Mouse (Mus musculus) forebrain, embryonic 11.5 days (tissue): Measurements from ENCODE around the gene Fasn. TPM values are rescaled to one million over a fixed set of nuclear protein-coding genes. Genes with fewer than 3 reads are reported as not detected.
A peak's percentile ranks its signal among the peaks of the same experiment; 100 is the strongest.

Experiments
- ATAC-seq: fragments of 200-750 bp; cut with Nextera tagmentation; replicated peaks from 2 replicates; pipeline ENCODE4 v1.8.0; 2017; ENCODE audit warnings: moderate TSS enrichment; ENCODE audit not compliant: low FRiP score
- DNase-seq: peaks from one replicate; pipeline ENCODE4 v3.0.0-alpha.2; 2017; ENCODE audit warnings: low spot score
- H3K27ac ChIP-seq: fragments of 300-500 bp; sonication (generic); 2 replicates; pipeline ENCODE4 v1.5.1; 2014; ENCODE audit warnings: low read depth, low read length
- H3K27me3 ChIP-seq: fragments of 300-500 bp; sonication (generic); 2 replicates; pipeline ENCODE4 v1.6.1; 2014; ENCODE audit warnings: mild to moderate bottlenecking, low read length, mixed read lengths; ENCODE audit not compliant: control insufficient read depth, insufficient read depth
- H3K36me3 ChIP-seq: fragments of 300-500 bp; sonication (generic); 2 replicates; pipeline ENCODE4 v1.6.1; 2014; ENCODE audit warnings: mild to moderate bottlenecking, low read length, moderate library complexity, mixed read lengths; ENCODE audit not compliant: control insufficient read depth, insufficient read depth
- H3K4me1 ChIP-seq: fragments of 300-500 bp; sonication (generic); replicated peaks from 2 replicates; pipeline ENCODE4 v1.6.1; 2014; ENCODE audit warnings: low read length, mixed read lengths; ENCODE audit not compliant: control insufficient read depth, insufficient read depth
- H3K4me2 ChIP-seq: fragments of 300-500 bp; sonication (generic); 2 replicates; pipeline ENCODE4 v1.6.1; 2014; ENCODE audit warnings: low read depth, mild to moderate bottlenecking, low read length, moderate library complexity, mixed read lengths; ENCODE audit not compliant: severe bottlenecking
- H3K4me3 ChIP-seq: fragments of 300-500 bp; sonication (generic); 2 replicates; pipeline ENCODE4 v1.5.1; 2014; ENCODE audit warnings: low read depth, low read length
- H3K9ac ChIP-seq: fragments of 300-500 bp; sonication (generic); 2 replicates; pipeline ENCODE4 v1.6.1; 2014; ENCODE audit warnings: low read length
- H3K9me3 ChIP-seq: fragments of 300-500 bp; sonication (generic); 2 replicates; pipeline ENCODE4 v1.6.1; 2016; ENCODE audit warnings: low read length, mixed read lengths; ENCODE audit not compliant: control insufficient read depth
- WGBS: fragments of 180-500 bp; shearing (Covaris S2); extraction: QIAGEN DNeasy Blood & Tissue Kit; methylation state at CpG from one replicate; pipeline ENCODE4 v1.1.7; 2014; 5-methylcytosine and 5-hydroxymethylcytosine counted together
- polyA plus RNA-seq: library from polyadenylated mRNA; unstranded; fragments of >200 nt; fragmentation: Nextera tagmentation; extraction: Ambion mirVana; gene quantifications from 2 replicates; pipeline ENCODE4 v1.2.1, GENCODE M21; 2014

Gene Fasn
- polyA plus RNA-seq, 1 experiment from 2014 or later, result 140 TPM

DNA sequence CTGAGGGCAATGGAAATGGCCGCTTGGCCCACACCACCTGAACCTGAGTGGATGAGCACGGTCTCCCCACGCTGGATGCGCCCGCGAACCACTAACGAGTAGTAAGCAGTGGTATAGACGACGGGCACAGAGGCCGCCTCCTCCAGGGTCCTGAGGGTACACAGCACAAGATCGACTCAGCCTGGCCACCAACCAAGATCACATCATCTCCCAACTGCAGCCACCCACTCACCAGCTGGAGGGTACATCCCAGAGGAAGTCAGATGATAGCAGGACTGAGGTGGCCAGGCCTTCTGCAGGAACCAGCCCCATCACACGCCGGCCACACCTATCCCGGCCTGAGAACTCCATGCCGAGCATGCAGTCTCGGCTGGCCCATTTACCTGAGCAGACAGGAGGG, 12.3 kb downstream of the Fasn start:
- peaks cover 88% of the 10 kb centered on the region for H3K36me3 ChIP-seq

DNA sequence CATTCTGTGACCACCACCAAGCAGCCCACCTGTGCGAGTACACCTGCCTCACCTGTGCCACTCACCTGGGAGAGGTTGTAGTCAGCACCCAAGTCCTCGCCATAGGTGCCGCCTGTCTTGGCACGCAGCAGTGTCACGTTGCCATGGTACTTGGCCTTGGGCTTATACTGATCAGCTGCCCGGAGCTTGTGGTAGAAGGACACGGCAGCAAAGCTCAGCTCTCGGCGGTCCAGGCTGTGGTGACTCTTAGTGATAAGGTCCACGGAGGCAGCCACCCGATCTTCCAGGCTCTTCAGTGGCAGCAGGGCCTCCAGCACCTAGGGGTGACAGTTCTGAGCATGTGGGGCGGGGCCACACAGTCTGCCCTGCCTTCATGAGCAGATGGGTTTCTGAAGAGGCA, 16.3 kb downstream of the Fasn start:
- H3K4me2 ChIP-seq, result no peak overlapping the region
- no peak overlapping the region for H3K4me3 ChIP-seq
- H3K27me3 ChIP-seq, result no peaks in the 10 kb centered on the region
- H3K9me3 ChIP-seq, result no peaks in the 10 kb centered on the region
- no peak overlapping the region for H3K9ac ChIP-seq
- H3K27ac ChIP-seq, result no peak overlapping the region
- ATAC-seq (no peak), DNase-seq (no peak)
- WGBS, result 93% methylated on average over 12 of the region's 12 CpGs
- peaks cover 55% of the 10 kb centered on the region for H3K36me3 ChIP-seq
- H3K4me1 ChIP-seq, result no peaks in the 10 kb centered on the region

More for the DNA sequence above, 12.3 kb downstream of the Fasn start:
- no peak for ATAC-seq
- no peak overlapping the region for H3K27ac ChIP-seq
- DNase-seq, result no peak
- H3K27me3 ChIP-seq, result no peaks in the 10 kb centered on the region
- H3K9me3 ChIP-seq, result no peaks in the 10 kb centered on the region
- H3K4me2 ChIP-seq, result no peak overlapping the region
- H3K4me1 ChIP-seq, result no peaks in the 10 kb centered on the region
- H3K9ac ChIP-seq, result no peak overlapping the region
- WGBS, result 94% methylated on average over 16 of the region's 16 CpGs
- H3K4me3 ChIP-seq, result no peak overlapping the region

DNA sequence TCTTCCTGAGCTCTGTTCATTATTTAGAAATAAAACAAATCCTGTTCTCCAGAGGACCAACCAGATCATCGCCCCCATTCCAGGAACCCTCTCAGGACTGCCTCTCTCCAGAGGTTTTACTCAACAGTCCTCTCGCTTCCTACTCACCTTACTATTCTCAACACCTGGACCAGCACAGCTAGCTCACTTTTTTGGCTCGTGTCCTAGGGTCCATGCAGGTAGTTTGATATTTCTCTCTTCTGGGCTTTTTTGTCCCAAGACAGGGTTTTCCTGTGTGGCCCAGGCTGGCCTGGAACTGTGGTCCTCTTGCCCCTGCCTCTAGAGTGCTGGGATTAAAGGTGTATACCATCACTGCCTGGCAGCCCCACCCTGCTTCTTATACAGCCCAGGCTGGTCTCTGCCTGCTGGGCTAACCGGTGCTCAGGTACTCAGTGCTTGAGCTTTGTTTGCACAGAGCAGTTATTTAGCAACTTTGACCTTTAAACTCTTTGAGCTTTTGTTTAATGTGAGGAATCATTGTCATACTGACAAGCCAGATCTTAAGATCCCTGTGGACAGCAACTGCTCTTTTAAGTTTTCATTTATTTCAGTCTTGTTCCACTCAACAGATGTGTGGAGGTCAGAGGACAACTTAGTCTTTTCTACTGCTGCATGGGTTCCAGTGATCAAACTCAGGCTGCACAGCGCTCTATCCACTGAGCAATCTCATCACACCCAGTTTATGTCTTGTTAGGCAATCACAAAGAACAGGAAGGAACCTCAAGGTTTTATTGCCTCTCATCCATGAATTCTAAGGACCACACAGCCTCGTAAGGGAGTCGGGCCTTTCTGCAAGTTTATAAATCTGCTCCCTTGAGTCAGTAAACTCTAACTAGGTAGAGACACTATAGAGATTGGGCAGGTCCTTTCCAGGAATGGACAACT, 18.7 kb downstream of the Fasn start:
- ATAC-seq (no peak), DNase-seq (no peak)
- no peak overlapping the region for H3K9ac ChIP-seq
- H3K4me2 ChIP-seq, result no peak overlapping the region
- no peak overlapping the region for H3K4me3 ChIP-seq
- no peaks in the 10 kb centered on the region for H3K4me1 ChIP-seq
- H3K9me3 ChIP-seq, result no peaks in the 10 kb centered on the region
- no peak overlapping the region for H3K27ac ChIP-seq
- H3K27me3 ChIP-seq, result no peaks in the 10 kb centered on the region
- 89% methylated on average over 7 of the region's 7 CpGs for WGBS
- H3K36me3 ChIP-seq, result peaks cover 32% of the 10 kb centered on the region

DNA sequence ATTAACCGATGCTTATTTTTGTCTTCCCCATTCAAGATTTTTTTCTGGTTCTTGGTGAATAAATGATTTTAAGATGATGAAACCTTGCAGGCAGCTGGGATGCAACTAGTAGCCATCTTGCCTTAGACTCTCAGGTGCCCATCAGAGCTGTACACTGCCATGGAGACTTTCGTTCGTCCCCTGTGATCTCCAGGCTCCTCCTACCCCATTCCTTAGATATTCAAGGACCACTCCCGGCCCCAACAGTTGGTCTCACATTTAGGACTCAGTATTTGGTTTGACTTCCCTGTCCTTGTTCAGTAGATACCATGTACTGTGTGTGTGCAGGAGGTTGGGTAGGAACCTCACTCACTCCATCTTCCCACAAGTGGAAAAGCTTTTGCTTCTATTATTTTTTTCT, 19.6 kb downstream of the Fasn start:
- Histone ChIP-seq H3K4me3 (no peak overlapping the region), H3K9me3 (no peaks in the 10 kb centered on the region), H3K9ac (no peak overlapping the region), H3K36me3 (peaks cover 26% of the 10 kb centered on the region), H3K4me1 (0 out of 2 replicates have a peak, but pooled peaks cover 2% of the 10 kb centered on the region), H3K27me3 (no peaks in the 10 kb centered on the region), H3K27ac (no peak overlapping the region), H3K4me2 (no peak overlapping the region)
- WGBS, result 83% methylated on average over 4 of the region's 4 CpGs
- DNase-seq, result no peak
- ATAC-seq, result no peak

DNA sequence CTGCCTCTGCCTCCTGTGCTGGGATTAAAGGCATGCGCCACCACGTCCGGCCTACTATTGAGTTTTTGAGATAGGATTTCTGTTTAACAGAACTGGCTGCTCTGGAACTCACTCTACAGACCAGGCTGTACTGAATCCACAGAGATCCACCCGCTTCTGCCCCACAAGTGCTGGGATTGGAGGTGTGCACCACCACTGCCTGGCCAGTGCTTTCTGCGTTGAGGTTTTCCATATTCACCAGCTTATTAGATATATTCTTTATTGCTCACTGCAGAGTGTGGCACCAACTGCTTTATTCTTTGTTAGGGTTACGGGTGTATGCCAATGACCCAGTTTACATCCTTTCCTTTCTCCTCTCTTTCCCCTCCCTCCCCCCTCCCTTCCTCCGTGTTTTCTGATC, 20.1 kb downstream of the Fasn start:
- Histone ChIP-seq H3K4me1 (0 out of 2 replicates have a peak, but pooled peaks cover 2% of the 10 kb centered on the region), H3K27ac (no peak overlapping the region), H3K9ac (no peak overlapping the region), H3K27me3 (no peaks in the 10 kb centered on the region), H3K4me3 (no peak overlapping the region), H3K36me3 (peaks cover 22% of the 10 kb centered on the region), H3K9me3 (no peaks in the 10 kb centered on the region), H3K4me2 (no peak overlapping the region)
- 84% methylated on average over 7 of the region's 7 CpGs for WGBS
- no peak for DNase-seq
- ATAC-seq, result no peak

DNA sequence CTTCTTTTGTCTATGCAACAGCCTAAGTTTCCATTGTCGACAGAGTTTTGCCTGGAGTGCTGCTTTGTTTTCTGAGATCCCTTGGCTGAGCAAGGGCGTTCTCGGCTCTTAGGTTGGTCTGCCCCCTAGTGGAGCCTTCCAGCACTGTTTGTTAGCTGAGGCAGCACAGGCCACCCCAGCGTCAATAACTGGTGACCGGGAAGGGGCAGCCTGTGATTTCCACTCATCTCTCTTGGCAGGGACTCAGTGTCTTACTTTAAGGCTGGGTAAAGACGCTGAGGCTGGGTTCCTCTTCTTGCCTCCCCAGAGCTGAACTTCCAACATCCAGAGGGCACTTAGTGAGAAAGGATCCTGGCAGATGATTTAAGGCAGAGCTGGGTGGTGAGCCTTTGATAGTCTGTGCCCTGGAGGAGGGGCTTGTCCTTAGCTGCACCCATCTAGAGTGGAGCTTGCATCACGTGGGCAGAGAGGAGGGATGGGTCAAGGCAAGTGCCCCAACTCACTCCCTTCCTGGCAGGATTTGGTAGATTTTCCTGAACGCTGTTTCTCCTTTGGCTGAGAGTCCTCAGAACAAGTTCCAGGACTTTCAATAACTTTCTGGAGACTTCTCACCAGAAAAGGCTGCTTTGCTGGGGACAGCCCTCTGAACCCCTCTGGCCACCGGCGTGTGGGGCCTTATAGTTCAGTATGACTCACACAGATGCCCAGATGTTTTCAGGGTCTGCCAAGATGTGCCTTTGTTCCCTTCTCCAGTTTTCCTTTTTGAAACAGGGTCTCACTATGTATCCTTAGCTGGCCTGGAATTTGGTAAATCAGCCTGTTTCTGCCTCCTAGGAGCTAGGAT, 24.1 kb downstream of the Fasn start:
- Histone ChIP-seq H3K27ac (no peak overlapping the region), H3K4me1 (peaks cover 7% of the 10 kb centered on the region; the same call in 1 of the 2 replicates), H3K4me3 (no peak overlapping the region), H3K27me3 (no peaks in the 10 kb centered on the region), H3K9me3 (no peaks in the 10 kb centered on the region), H3K9ac (peak overlapping the region; percentile 39; the same call in 1 of the 2 replicates), H3K4me2 (no peak overlapping the region), H3K36me3 (no peaks in the 10 kb centered on the region; the same call in 1 of the 2 replicates)
- WGBS, result 12% methylated on average over 10 of the region's 10 CpGs
- ATAC-seq, result peak; percentile 51
- peak; percentile 92 for DNase-seq

DNA sequence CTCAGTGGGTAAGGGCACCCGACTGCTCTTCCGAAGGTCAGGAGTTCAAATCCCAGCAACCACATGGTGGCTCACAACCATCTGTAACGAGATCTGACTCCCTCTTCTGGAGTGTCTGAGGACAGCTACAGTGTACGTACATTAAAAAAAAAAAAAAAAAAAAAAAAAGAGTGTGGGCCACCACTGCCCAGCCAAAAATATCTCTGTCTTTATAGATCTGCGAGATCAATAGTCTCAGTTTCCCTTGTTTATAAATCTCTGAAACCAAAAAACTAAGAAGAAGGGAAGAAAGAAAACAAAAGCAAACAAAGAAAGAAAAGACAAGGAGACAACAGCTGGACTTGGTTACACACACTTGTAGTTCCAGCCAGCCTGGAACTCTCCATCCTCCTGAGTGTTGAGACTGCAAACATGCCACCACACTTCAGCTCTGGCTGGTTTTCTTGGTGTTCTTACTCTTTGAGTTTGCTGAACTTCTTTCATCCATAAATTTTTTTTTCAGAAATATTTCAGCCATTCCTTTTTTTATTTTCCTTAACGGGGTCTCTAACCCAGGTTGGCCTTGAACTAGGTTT, 24.9 kb downstream of the Fasn start:
- Histone ChIP-seq H3K27me3 (no peaks in the 10 kb centered on the region), H3K9ac (no peak overlapping the region; the same call in 1 of the 2 replicates), H3K36me3 (no peaks in the 10 kb centered on the region), H3K4me2 (no peak overlapping the region), H3K27ac (no peak overlapping the region), H3K9me3 (no peaks in the 10 kb centered on the region), H3K4me3 (no peak overlapping the region), H3K4me1 (peaks cover 11% of the 10 kb centered on the region; the same call in 1 of the 2 replicates)
- ATAC-seq (no peak), DNase-seq (no peak)
- WGBS, result 75% methylated on average over 6 of the region's 6 CpGs

DNA sequence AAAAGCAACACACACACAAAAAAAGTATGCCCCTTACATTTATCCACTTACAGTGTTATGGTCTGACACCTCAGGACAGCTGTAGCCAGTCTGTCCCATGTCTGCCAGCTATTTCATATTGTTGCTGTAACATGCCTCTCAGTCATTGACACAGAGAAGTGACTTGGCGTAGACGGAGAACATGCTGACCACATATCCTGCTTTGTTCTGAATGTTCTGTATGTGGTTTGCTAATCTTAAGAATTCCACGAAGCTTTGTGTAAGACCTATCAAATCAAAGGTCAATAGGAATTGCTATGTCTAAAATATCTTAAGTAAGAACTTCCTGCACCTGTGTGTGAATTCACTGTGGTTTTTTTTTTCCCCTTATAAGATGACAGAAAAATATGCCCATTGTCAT, 26.1 kb downstream of the Fasn start:
- Histone ChIP-seq H3K36me3 (peaks cover 4% of the 10 kb centered on the region), H3K9ac (no peak overlapping the region), H3K4me2 (no peak overlapping the region), H3K4me3 (no peak overlapping the region), H3K9me3 (no peaks in the 10 kb centered on the region), H3K4me1 (peaks cover 11% of the 10 kb centered on the region; the same call in 1 of the 2 replicates), H3K27me3 (no peaks in the 10 kb centered on the region), H3K27ac (no peak overlapping the region)
- DNase-seq (no peak), ATAC-seq (no peak)
- 91% methylated on average over 3 of the region's 3 CpGs for whole genome bisulfite sequencing
